Mouse (Mus musculus) ES-Bruce4 (cell line): ENCODE results near the gene Kalrn.

Source experiments
- CTCF ChIP-seq: IDR thresholded peaks from one replicate; pipeline ENCODE4 v1.8.1; 2011; ENCODE audit warnings: low read depth, low read length
- POLR2A ChIP-seq: IDR thresholded peaks from one replicate; pipeline ENCODE4 v1.8.1; 2011; ENCODE audit warnings: low read length; ENCODE audit not compliant: insufficient read depth

GRCm38 (mm10) chr16:34271476-34271875 is 301.9 kb downstream of the Kalrn start:
- TF ChIP-seq POLR2A, result no peak
- TF ChIP-seq CTCF, result no peak
